Mouse (Mus musculus) megakaryocyte, embryonic 14.5 days (primary cell): Measurements from ENCODE around the gene Anapc11.

Source experiments
- FLI1 ChIP-seq: IDR thresholded peaks from 2 replicates; pipeline ENCODE4 v1.6.1; 2012; ENCODE audit warnings: low read length, inconsistent platforms, mixed read lengths
- GATA1 ChIP-seq: IDR thresholded peaks from 3 replicates; pipeline ENCODE4 v1.6.1; 2012; ENCODE audit warnings: mixed read lengths, low read length, inconsistent platforms, borderline replicate concordance

- no peak for TF ChIP-seq GATA1
- no peak for TF ChIP-seq FLI1
Measured at GRCm38 (mm10) chr11:120648001-120648476, 49.8 kb downstream of the Anapc11 start, which contains the start of gene Myadml2.
